Mouse (Mus musculus): ENCODE results near the gene Sfxn2. TPM values are rescaled to one million over a fixed set of nuclear protein-coding genes. Genes with fewer than 3 reads are reported as not detected.

Gene Sfxn2
- polyA plus RNA-seq, 1 experiment from 2014 or later: 10.2 TPM

- H3K27ac ChIP-seq (replicated peaks): no peak overlapping the region
- 91% methylated on average over 12 of the region's 12 CpGs for WGBS
- no peaks in the 10 kb centered on the region for H3K9me3 ChIP-seq
- H3K27me3 ChIP-seq: no peaks in the 10 kb centered on the region
- H3K4me1 ChIP-seq (replicated peaks): peaks cover 49% of the 10 kb centered on the region
- no peak overlapping the region for H3K4me2 ChIP-seq
- H3K9ac ChIP-seq: no peak overlapping the region
- no peaks in the 10 kb centered on the region for H3K36me3 ChIP-seq
- ATAC-seq (ENCODE audit: low FRiP score, low read depth): no peak
- H3K4me3 ChIP-seq: no peak overlapping the region
Observed at GRCm38 (mm10) chr19:46625015-46625414, 51.9 kb downstream of the Sfxn2 start.

DNA sequence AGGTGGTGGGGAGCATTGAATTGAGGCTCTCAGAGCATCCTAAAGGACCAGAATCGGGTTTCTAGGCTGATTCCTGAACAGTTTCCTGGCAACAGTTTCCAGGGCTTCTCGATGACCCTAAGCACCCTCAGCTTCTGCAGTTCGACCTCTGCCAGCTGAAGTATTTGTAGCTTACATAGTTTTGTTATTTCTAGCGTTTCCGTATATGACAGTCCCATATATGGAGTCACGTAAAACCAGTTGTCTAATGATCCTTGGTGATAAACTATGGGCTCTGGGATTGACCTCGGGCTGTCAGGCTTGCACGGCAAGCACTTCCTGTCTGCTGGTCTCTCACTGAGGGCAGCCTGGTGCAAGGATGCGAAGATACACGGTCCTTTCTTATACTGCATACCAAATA lies 52.4 kb downstream of the Sfxn2 start:
- Histone ChIP-seq H3K36me3 (no peaks in the 10 kb centered on the region), H3K9me3 (no peaks in the 10 kb centered on the region), H3K27ac (replicated peaks) (no peak overlapping the region), H3K9ac (no peak overlapping the region), H3K4me2 (no peak overlapping the region), H3K27me3 (no peaks in the 10 kb centered on the region), H3K4me3 (no peak overlapping the region), H3K4me1 (replicated peaks) (peaks cover 44% of the 10 kb centered on the region)
- ATAC-seq (ENCODE audit: low FRiP score, low read depth): no peak
- 68% methylated on average over 10 of the region's 10 CpGs for WGBS

DNA sequence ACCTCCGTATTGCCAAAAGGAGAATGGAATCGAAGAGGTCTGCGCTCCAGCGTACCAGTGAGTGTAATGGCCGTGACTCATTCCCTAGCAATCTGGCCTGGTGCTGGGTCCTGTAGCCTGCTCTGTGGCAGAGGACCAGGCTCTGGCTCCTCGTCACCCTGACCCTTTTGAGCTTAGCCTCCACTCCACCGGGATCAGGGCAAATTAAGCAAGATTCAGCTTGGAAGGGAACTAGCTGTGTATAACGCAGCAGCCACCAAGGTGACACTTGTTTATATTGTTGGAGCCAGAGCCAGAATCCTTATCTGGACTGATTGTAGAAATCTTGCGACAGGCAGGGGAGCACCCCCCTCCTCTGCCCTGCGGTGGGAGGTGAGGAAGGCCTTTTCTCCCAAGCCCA lies 55.2 kb downstream of the Sfxn2 start:
- H3K36me3 ChIP-seq: no peaks in the 10 kb centered on the region
- H3K4me1 ChIP-seq (replicated peaks): peaks cover 15% of the 10 kb centered on the region
- H3K27ac ChIP-seq (replicated peaks): no peak overlapping the region
- H3K27me3 ChIP-seq: no peaks in the 10 kb centered on the region
- 86% methylated on average over 10 of the region's 10 CpGs for WGBS
- H3K9me3 ChIP-seq: no peaks in the 10 kb centered on the region
- H3K4me2 ChIP-seq: no peak overlapping the region
- no peak overlapping the region for H3K9ac ChIP-seq
- no peak overlapping the region for H3K4me3 ChIP-seq
- no peak for ATAC-seq (ENCODE audit: low FRiP score, low read depth)

DNA sequence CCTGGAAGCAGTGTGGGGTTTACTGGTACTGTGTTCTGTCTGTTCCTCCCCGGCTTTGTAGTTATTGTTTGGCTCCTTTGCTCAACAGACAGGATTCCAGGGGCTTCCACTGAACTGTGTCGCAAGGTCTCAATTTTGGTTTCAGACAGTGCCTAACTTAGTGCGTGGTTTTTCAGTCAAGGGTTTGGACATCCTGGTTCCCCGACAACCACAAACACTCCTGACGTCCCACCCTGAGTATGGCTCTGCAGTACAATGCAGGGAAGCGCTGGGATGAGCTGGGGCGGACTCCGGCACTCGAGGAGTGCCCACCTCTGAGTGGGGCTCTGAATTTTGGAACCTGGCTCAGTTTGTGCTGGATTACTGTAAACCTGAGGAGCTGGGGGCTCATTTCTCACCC lies 56.6 kb downstream of the Sfxn2 start:
- no peak overlapping the region for H3K9ac ChIP-seq
- no peaks in the 10 kb centered on the region for H3K27me3 ChIP-seq
- no peaks in the 10 kb centered on the region for H3K9me3 ChIP-seq
- H3K27ac ChIP-seq (replicated peaks): no peak overlapping the region
- peaks cover under 1% of the 10 kb centered on the region; the same call in 1 of the 2 replicates for H3K4me1 ChIP-seq (replicated peaks)
- H3K4me3 ChIP-seq: no peak overlapping the region
- H3K4me2 ChIP-seq: no peak overlapping the region
- H3K36me3 ChIP-seq: no peaks in the 10 kb centered on the region
- no peak for ATAC-seq (ENCODE audit: low FRiP score, low read depth)
- 77% methylated on average over 9 of the region's 9 CpGs for WGBS

DNA sequence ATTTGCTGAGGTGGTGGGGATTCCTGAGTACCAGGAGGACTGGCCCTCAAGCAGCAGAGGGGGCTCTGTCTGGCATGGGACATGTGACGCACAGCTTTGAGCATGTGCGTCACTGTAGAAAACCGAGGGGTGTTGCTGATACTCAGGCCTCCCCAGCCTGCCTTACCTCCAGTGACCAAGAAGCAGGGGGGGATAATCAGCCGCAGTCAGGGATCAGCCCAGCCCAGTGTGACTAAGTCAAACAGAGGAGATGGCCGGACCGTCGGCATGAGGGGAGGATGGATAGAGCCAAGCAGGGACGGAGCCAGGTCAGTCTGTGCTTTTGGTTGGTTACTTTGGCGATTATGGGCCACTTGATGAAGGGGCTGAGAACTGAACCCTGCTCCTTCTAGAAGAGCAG lies 58.5 kb downstream of the Sfxn2 start:
- Histone ChIP-seq H3K27ac (replicated peaks) (no peak overlapping the region), H3K4me3 (no peak overlapping the region), H3K4me2 (no peak overlapping the region), H3K9me3 (no peaks in the 10 kb centered on the region), H3K9ac (no peak overlapping the region), H3K4me1 (replicated peaks) (0 out of 2 replicates have a peak, but pooled peaks cover 3% of the 10 kb centered on the region), H3K27me3 (no peaks in the 10 kb centered on the region), H3K36me3 (no peaks in the 10 kb centered on the region)
- ATAC-seq (ENCODE audit: low FRiP score, low read depth): no peak
- 89% methylated on average over 9 of the region's 9 CpGs for WGBS

- no peak overlapping the region for H3K4me2 ChIP-seq
- WGBS: 62% methylated on average over 9 of the region's 9 CpGs
- peaks cover 11% of the 10 kb centered on the region for H3K4me1 ChIP-seq (replicated peaks)
- no peak for ATAC-seq (ENCODE audit: low FRiP score, low read depth)
- H3K27ac ChIP-seq (replicated peaks): no peak overlapping the region
- H3K27me3 ChIP-seq: no peaks in the 10 kb centered on the region
- H3K4me3 ChIP-seq: no peak overlapping the region
- H3K9ac ChIP-seq: no peak overlapping the region
- no peaks in the 10 kb centered on the region for H3K9me3 ChIP-seq
- H3K36me3 ChIP-seq: peaks cover 3% of the 10 kb centered on the region; the same call in 1 of the 2 replicates
Observed at GRCm38 (mm10) chr19:46635766-46636165, 62.6 kb downstream of the Sfxn2 start.

GRCm38 (mm10) chr19:46637598-46637997 lies 64.4 kb downstream of the Sfxn2 start:
- no peak overlapping the region for H3K9ac ChIP-seq
- H3K4me3 ChIP-seq: no peak overlapping the region
- no peak overlapping the region for H3K27ac ChIP-seq (replicated peaks)
- WGBS: 74% methylated on average over 6 of the region's 6 CpGs
- H3K36me3 ChIP-seq: peaks cover 3% of the 10 kb centered on the region; the same call in 1 of the 2 replicates
- no peak overlapping the region for H3K4me2 ChIP-seq
- no peaks in the 10 kb centered on the region for H3K27me3 ChIP-seq
- H3K4me1 ChIP-seq (replicated peaks): peaks cover 27% of the 10 kb centered on the region
- no peaks in the 10 kb centered on the region for H3K9me3 ChIP-seq
- ATAC-seq (ENCODE audit: low FRiP score, low read depth): no peak

DNA sequence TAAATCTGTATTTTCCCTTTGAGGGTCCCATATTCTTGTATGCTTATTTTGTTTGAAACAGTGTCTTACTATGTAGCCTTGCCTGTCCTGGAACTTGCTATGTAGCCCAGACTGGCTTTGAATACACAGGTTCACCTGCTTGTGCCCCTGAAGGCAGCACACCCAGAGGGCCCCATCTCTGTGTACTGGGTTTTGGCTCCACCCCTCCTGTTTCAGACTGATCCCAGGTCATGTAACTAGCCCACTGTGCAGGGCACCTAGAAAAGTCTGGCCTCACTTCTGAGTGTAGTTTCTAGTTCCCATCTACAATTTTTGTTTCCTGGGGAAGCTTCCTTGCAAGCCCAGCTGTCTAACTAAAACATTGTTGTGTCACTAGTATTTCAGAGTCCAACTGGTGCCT lies 65.9 kb downstream of the Sfxn2 start:
- Histone ChIP-seq H3K36me3 (peaks cover 3% of the 10 kb centered on the region; the same call in 1 of the 2 replicates), H3K9ac (no peak overlapping the region), H3K27me3 (no peaks in the 10 kb centered on the region), H3K27ac (replicated peaks) (no peak overlapping the region), H3K4me2 (no peak overlapping the region), H3K9me3 (no peaks in the 10 kb centered on the region), H3K4me3 (no peak overlapping the region), H3K4me1 (replicated peaks) (peaks cover 42% of the 10 kb centered on the region)
- ATAC-seq (ENCODE audit: low FRiP score, low read depth): no peak

DNA sequence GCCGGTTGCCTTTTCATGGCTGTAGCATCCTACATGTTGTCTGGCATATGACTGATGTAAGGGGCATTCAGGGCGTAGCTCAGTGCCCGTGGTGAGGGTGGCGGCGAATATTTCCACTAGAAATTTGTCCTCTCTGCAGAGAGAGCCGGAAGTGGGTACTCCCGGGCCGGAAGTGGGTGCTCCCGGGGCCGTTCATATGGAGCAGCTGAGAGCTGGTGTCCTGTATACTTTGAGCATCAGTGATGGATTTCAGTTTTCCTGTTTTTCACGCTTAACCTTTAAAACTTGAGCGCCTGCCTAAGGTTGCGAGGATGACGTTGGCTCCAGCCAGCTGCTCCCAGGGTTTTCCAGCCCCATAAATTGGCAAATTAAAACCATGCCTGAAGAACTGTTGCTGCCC lies 66.3 kb downstream of the Sfxn2 start:
- H3K4me2 ChIP-seq: no peak overlapping the region
- H3K27ac ChIP-seq (replicated peaks): no peak overlapping the region
- no peaks in the 10 kb centered on the region for H3K9me3 ChIP-seq
- ATAC-seq (ENCODE audit: low FRiP score, low read depth): no peak
- WGBS: 91% methylated on average over 14 of the region's 14 CpGs
- peaks cover 46% of the 10 kb centered on the region for H3K4me1 ChIP-seq (replicated peaks)
- H3K4me3 ChIP-seq: no peak overlapping the region
- no peak overlapping the region for H3K9ac ChIP-seq
- peaks cover 3% of the 10 kb centered on the region; the same call in 1 of the 2 replicates for H3K36me3 ChIP-seq
- no peaks in the 10 kb centered on the region for H3K27me3 ChIP-seq

- no peak overlapping the region for H3K4me2 ChIP-seq
- no peak overlapping the region for H3K9ac ChIP-seq
- ATAC-seq (ENCODE audit: low FRiP score, low read depth): no peak
- peaks cover 59% of the 10 kb centered on the region for H3K4me1 ChIP-seq (replicated peaks)
- no peak overlapping the region; the same call in 1 of the 2 replicates for H3K27ac ChIP-seq (replicated peaks)
- H3K4me3 ChIP-seq: no peak overlapping the region
- 91% methylated on average over 8 of the region's 8 CpGs for WGBS
- H3K36me3 ChIP-seq: peaks cover 3% of the 10 kb centered on the region; the same call in 1 of the 2 replicates
- H3K27me3 ChIP-seq: no peaks in the 10 kb centered on the region
- no peaks in the 10 kb centered on the region for H3K9me3 ChIP-seq
Observed at GRCm38 (mm10) chr19:46640780-46641179, 67.6 kb downstream of the Sfxn2 start.

GRCm38 (mm10) chr19:46641420-46642085 lies 68.4 kb downstream of the Sfxn2 start:
- Histone ChIP-seq H3K9me3 (no peaks in the 10 kb centered on the region), H3K27me3 (no peaks in the 10 kb centered on the region), H3K27ac (replicated peaks) (peak overlapping the region; percentile 56), H3K36me3 (peaks cover 3% of the 10 kb centered on the region; the same call in 1 of the 2 replicates), H3K4me1 (replicated peaks) (peaks cover 63% of the 10 kb centered on the region), H3K4me2 (no peak overlapping the region), H3K4me3 (no peak overlapping the region), H3K9ac (no peak overlapping the region)
- 60% methylated on average over 19 of the region's 19 CpGs for WGBS
- ATAC-seq (ENCODE audit: low FRiP score, low read depth): no peak

DNA sequence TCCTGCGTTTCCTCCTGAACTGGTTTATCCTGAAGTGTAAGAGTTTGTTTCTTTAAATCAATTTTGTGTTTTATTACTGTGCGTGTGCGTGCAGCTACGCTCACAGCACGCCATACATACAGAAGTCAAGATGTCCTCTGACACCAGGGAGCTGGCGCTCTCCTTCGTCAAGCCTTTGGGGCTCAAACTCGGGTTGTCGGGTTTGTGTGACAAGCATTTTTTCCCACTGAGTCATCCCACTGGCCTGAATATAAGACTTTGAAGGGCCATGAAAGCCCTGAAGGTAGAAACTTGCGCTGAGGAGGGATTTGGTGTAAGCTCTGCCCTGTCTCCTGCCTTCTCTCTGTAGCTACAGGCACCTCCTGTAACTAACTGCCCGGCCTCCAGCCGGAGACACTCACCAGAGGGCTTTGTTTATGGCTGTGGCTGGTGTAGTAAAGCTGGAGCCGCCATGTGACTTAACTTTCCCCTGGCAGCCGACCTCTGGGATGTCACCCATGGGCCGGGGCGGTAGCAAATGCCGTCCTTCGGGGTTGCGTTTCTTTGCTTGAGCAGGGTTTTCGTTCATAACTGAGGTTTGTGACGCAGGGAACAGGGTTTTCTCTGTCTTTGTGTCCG lies 69.1 kb downstream of the Sfxn2 start:
- WGBS: 71% methylated on average over 22 of the region's 22 CpGs
- no peak overlapping the region for H3K4me2 ChIP-seq
- H3K9ac ChIP-seq: no peak overlapping the region

More for the DNA sequence above, 69.1 kb downstream of the Sfxn2 start:
- Histone ChIP-seq H3K4me1 (replicated peaks) (peaks cover 60% of the 10 kb centered on the region), H3K36me3 (no peaks in the 10 kb centered on the region; the same call in 1 of the 2 replicates), H3K27me3 (no peaks in the 10 kb centered on the region), H3K9me3 (no peaks in the 10 kb centered on the region), H3K27ac (replicated peaks) (peak overlapping the region; percentile 56), H3K4me3 (no peak overlapping the region)
- ATAC-seq (ENCODE audit: low FRiP score, low read depth): no peak

All from hindbrain, embryonic 15.5 days (tissue).